Mouse (Mus musculus): ENCODE results near the gene Usp2. TPM values are rescaled to one million over a fixed set of nuclear protein-coding genes. Genes with fewer than 3 reads are reported as not detected.

Gene Usp2
- total RNA-seq, 2 experiments from 2014 or later = 1.3 to 5.7 TPM

DNA sequence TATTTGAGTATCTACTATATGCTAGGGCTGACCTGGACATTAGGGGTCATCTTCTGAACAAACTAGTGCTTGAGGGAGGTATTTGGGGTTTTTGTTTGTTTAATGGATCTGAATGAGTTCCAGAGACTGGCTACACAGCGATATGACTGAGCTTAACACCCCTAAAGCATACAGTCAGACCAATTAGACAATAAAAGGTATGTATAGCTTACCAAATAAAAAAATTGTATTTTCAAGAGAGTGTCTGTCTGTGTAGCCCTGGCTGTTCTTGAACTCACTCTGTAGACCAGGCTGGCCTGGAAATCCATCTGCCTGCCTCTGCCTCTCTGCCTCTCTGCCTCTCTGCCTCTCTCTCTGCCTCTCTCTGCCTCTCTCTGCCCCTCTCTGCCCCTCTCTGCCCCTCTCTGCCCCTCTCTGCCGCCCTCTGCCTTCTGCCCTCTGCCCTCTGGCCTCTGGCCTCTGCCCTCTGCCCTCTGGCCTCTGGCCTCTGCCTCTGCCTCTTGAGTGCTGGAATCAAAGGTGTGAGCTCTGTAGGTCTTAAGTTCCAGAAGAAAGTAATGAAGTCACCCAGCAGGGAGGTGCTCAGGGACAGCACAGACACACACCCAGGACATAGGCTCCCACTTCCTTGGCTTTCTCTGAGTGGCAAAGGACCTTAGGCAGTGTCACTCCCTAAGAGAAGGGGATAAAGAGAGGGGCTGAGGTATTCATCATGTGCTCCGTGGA, 21.5 kb upstream of the Usp2 start:
- no peak for ATAC-seq (replicated peaks; ENCODE audit: low FRiP score, poor library complexity, severe bottlenecking)

DNA sequence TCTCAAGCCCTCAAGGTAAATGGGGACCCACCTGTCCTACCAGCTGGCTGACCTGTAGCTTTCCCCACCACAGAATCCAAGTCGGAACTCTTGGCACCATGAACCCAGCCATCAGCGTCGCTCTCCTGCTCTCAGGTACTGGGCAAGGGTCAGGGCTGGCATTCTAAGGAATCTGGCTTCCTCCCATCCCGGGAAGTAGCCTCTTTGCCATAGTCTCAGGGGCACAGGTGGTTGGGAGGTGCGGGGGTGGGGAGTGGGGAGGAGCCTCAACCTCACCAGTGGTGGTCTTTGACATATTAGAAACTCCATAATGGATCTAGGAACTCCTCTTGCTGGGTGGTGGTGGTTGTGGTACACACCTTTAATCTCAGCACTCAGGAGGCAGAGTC, 20.9 kb upstream of the Usp2 start:
- no peak for ATAC-seq (replicated peaks; ENCODE audit: low FRiP score, poor library complexity, severe bottlenecking)

GRCm38 (mm10) chr9:44046426-44046825, 20.4 kb upstream of the Usp2 start:
- no peak for ATAC-seq (replicated peaks; ENCODE audit: low FRiP score, poor library complexity, severe bottlenecking)

GRCm38 (mm10) chr9:44047071-44047470, 19.8 kb upstream of the Usp2 start:
- ATAC-seq (replicated peaks; ENCODE audit: low FRiP score, poor library complexity, severe bottlenecking) = no peak

DNA sequence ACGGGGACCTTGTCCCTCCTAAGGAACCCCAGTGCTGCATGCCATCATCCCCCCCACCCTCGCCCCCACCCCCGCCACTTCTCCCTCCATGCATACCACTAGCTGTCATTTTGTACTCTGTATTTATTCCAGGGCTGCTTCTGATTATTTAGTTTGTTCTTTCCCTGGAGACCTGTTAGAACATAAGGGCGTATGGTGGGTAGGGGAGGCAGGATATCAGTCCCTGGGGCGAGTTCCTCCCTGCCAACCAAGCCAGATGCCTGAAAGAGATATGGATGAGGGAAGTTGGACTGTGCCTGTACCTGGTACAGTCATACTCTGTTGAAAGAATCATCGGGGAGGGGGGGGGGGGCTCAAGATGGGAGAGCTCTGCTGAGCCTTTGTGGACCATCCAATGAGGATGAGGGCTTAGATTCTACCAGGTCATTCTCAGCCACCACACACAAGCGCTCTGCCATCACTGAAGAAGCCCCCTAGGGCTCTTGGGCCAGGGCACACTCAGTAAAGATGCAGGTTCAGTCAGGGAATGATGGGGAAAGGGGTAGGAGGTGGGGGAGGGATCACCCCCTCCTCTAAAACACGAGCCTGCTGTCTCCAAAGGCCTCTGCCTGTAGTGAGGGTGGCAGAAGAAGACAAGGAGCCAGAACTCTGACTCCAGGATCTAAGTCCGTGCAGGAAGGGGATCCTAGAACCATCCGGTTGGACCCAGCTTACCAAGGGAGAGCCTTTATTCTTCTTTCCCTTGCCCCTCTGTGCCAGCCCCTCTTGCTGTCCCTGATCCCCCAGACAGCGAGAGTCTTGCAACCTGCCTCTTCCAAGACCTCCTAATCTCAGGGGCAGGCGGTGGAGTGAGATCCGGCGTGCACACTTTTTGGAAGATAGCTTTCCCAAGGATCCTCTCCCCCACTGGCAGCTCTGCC, 19.0 kb upstream of the Usp2 start:
- ATAC-seq (replicated peaks; ENCODE audit: low FRiP score, poor library complexity, severe bottlenecking) = no peak

- ATAC-seq (replicated peaks; ENCODE audit: low FRiP score, poor library complexity, severe bottlenecking) = no peak
Observed at GRCm38 (mm10) chr9:44048541-44049380, 18.1 kb upstream of the Usp2 start.

DNA sequence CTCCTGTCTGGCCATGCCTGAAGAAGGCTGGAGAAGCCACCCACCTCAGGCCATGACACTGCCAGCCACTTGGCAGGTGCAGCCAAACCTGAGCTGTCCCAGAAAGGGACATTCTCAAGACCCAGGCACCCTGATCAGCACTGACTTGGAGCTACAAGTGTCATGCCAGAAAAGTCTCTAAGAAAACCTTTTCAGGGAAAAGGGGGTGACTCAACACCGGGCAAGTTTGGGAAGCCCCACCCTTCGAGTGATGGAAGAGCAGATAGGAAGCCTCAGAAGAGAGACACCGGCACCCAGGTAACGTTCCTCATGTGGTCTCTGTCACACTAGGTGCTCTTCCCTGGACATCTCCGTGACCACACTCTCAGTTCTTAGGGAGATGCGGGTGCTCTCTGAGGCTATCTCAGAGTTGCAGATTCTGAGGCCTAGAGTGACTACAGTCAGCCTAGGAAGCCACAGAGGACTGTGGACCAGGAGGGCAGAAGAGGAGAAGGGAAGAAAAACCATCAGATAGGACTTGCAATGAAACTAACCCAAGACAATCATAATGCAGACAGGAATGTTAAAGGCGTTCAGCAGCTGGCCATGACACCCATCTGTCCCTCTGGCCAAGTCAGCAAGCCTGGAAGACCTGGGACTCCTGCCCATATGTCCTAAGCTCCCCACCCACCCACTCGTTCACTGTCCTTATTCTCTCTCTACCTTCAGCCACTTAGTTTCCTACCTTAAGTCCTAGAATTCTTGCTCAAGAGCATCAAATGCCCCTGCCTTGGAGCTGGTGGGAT, 17.2 kb upstream of the Usp2 start:
- no peak for ATAC-seq (replicated peaks; ENCODE audit: low FRiP score, poor library complexity, severe bottlenecking)

- ATAC-seq (replicated peaks; ENCODE audit: low FRiP score, poor library complexity, severe bottlenecking) = no peak
Observed at GRCm38 (mm10) chr9:44052855-44053254, 14.0 kb upstream of the Usp2 start.

DNA sequence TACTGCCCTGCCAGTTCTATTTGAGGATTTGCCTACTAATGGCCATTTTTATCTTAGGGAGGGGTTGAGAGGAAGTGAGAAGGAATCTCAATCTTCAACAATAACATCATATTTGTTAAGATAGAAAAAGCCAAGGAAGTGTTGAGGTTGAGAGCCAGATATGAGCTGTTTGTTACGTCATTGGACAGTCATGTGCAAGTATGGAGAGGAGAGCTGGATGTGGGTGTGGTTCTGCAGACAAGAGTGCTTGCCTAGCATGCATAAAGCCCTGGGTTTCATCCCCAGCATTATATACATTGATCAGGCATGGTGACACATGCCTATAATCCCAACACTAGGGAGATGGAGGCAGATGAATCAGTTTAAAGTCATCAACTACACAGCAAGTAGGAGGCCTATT, 12.9 kb upstream of the Usp2 start:
- ATAC-seq (replicated peaks; ENCODE audit: low FRiP score, poor library complexity, severe bottlenecking) = no peak

DNA sequence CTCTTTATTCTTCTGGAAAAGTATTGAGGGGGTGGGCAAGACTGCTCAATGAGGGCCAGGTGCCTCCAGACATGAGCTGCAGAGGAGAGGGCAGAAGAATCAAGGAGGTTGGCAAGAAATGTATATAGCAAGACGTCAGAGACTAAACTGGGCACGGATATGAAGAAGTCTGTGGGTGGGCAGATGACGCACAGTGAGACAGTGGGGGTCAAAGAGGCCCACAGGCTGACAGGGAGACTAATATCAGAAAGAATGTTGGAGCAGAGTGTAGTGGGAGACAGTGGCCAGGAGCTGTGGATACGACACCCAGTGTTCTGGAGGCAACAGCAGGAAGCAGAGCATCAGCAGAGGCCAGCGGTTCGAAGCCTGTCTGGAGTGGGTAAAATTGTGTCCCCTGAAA, 8.2 kb upstream of the Usp2 start:
- no peak for ATAC-seq (replicated peaks; ENCODE audit: low FRiP score, poor library complexity, severe bottlenecking)

GRCm38 (mm10) chr9:44065177-44065576, 1.6 kb upstream of the Usp2 start:
- ATAC-seq (replicated peaks; ENCODE audit: low FRiP score, poor library complexity, severe bottlenecking) = no peak

GRCm38 (mm10) chr9:44067241-44067959, 579 bp downstream of the Usp2 start:
- ATAC-seq (replicated peaks; ENCODE audit: low FRiP score, poor library complexity, severe bottlenecking) = no peak

GRCm38 (mm10) chr9:44067960-44068330, 1.1 kb downstream of the Usp2 start:
- ATAC-seq (replicated peaks; ENCODE audit: low FRiP score, poor library complexity, severe bottlenecking) = no peak

DNA sequence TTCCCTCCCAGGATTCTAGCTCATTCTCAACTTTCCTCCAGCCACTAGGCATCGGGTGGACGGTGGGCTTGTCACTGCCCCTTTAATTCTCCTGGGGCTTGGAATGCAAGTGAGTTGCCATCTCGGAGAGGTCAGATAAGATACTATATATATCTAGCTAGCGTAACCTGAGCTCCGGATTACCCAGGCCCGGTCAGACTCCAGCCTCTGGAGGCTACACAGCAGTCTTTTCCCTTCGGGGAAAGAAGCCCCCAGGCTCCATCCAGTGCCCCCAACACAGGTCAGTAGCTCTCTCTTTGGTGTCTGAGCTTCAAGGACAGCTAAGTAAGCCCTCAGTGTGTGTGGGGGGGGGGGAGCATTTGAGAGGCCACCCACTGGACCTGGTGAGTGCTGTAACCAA, 2.4 kb downstream of the Usp2 start:
- no peak for ATAC-seq (replicated peaks; ENCODE audit: low FRiP score, poor library complexity, severe bottlenecking)

DNA sequence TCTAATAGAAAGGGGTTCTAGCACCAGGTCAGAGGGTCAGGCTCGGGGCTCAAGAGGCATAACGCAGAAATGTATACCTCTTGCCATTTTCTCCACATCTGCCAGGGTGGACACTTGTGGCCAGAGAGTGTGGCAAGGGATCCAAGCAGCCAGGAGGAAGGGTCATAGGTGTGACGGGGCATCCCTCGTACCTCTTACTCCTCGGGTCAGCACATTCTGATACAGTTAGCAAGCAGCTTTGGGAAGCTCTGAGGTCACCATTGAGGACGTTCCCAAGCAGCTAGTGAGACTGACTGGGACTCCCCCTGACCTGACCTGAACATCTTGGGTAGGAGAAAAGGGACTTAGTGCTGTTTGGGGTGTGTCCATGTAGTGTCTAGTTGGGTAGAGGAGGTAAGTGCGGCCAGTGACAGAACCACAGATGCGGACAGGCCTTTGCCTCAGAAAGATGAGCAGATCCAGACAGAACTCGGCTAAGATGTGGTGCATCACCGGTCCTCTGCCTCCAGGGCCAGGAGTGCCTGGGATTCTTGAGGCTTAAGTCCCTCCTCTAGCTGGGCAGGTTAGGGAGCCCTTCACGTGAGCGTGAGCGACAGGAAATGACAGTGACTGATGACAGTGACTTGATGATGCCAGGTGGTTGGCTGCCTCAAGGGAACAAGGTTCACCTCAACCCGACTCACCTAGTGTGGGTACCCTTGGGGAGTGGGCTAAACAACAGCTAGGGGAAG, 3.5 kb downstream of the Usp2 start:
- ATAC-seq (replicated peaks; ENCODE audit: low FRiP score, poor library complexity, severe bottlenecking) = no peak

DNA sequence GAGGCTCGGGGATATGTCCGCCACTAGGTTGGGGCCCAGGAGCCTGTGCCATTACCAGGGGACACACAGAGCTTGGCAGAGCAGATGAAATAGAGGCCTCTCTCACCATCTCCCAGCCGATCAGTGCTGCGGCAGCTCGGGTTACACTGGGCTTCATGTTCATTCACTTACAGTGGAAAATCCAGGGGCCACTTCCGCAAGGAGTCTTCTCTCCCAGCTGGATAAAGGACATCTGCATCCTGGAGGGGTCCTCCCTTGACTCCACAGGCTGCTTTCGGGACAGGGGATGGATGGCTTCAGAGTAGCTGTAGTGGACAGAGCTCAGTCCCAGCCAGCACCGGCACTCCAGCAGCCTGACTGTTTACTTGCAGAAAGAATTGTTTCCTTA, 4.0 kb downstream of the Usp2 start:
- ATAC-seq (replicated peaks; ENCODE audit: low FRiP score, poor library complexity, severe bottlenecking) = no peak

DNA sequence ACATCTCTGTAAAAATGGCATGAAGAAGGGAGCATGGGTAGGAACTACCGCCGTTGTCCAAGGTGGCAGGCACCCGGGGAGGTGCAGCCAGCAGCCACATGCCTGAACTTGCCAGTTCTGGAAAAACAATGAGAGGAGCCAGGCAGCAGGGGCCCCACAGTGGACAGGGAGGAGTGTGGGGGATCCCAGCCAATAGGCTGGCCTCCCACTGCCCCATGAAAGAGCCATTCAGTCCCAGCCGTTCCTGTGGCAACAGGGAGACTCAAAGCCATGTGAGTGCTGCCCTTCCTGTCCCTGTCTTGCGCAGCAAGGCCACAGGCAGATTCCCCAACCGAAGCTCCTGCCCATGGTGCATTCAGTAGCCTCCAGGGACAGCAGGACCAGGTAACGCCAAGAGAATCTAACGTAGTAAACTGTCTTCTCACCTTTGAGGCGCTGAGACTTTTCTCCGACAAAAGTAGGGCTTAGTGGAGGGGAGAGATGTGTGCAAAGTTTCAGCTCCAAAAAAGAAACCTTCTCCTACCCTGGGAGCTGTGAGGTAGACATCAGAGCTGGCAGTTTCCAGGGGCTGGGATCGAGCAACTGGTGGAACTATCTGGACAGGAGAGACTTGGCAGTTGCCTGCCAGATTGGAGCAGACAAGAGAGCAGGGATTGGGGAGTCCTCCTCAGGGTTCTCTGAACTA, 5.2 kb downstream of the Usp2 start:
- ATAC-seq (replicated peaks; ENCODE audit: low FRiP score, poor library complexity, severe bottlenecking) = no peak

- ATAC-seq (replicated peaks; ENCODE audit: low FRiP score, poor library complexity, severe bottlenecking) = no peak
Observed at GRCm38 (mm10) chr9:44072599-44072915, 5.7 kb downstream of the Usp2 start.

Measured in erythroblast, adult 5-6 weeks (primary cell).